In the genomic region with DNA sequence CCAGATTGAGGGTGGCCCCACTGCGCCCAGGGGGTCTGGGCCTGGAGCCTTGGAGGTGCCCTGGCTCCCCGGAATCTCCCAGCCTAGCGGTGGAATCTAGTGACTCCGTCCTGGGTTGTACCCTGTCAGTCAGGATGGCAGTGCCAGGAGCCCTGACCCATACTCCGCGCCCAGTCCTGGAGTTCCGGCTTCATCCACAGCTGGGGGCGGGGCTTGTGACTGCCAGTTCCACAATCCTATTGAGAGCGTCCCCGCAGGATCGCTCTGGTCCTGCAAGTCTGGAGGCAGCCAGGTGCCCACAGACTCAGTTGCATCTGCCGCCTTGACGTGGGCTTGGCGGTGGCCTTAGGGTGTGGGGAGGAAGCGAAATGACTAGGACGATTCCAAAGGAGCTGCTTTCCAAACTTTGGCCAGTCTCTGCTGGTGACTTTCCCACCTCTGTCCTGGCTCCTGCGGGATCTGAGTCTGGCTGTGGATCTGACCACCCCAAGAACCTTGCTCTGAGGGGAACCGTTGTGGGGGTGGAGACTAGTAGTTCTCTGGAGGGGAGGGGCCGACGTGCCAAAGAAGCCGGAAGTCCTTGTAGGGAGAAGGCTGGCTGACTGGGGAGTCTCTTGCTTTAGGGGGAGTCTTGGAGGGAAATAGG, we compare ENCODE assay signal across 8 mouse cellular contexts. TPM values are rescaled to one million over a fixed set of nuclear protein-coding genes. Genes with fewer than 3 reads are reported as not detected.
DNase-seq lines count a peak whose midpoint lies in the region; ATAC-seq and TF ChIP-seq lines count a peak whose summit lies in the region.

No protein-coding gene starts in this region.

- peaks cover 90% of the 10 kb centered on the region for H3K4me1 ChIP-seq in erythroblast, embryonic 14.5 days (ENCODE audit: control insufficient read depth)
- H3K4me1 ChIP-seq in heart, embryonic 14.5 days (ENCODE audit: control insufficient read depth in 2 of 2, insufficient read depth in 2 of 2, low read length in 2 of 2) = peaks cover 9 to 27% of the 10 kb centered on the region in 2 experiments
- H3K4me1 ChIP-seq in lung, adult 2 months (ENCODE audit: control insufficient read depth, insufficient read depth, low read length) = peaks cover 12% of the 10 kb centered on the region
- H3K4me1 ChIP-seq in neural tube, embryonic 14.5 days (ENCODE audit: control insufficient read depth, insufficient read depth, low read length) = no peaks in the 10 kb centered on the region
- peaks cover 18% of the 10 kb centered on the region for H3K4me1 ChIP-seq in testis, adult 2 months (ENCODE audit: control insufficient read depth, insufficient read depth, low read length)

- H3K27me3 ChIP-seq in erythroblast, embryonic 14.5 days (ENCODE audit: control insufficient read depth) = no peaks in the 10 kb centered on the region; the same call in 1 of the 2 replicates
- no peaks in the 10 kb centered on the region for H3K27me3 ChIP-seq in heart, embryonic 14.5 days (ENCODE audit: control insufficient read depth, insufficient read depth, low read length)
- H3K27me3 ChIP-seq in neural tube, embryonic 14.5 days (ENCODE audit: control insufficient read depth, insufficient read depth, low read length) = peaks cover 7% of the 10 kb centered on the region
- no peaks in the 10 kb centered on the region for H3K27me3 ChIP-seq in testis, adult 2 months (ENCODE audit: control insufficient read depth, insufficient read depth, low read length)

- H3K36me3 ChIP-seq in erythroblast, embryonic 14.5 days (ENCODE audit: control insufficient read depth) = peaks cover 100% of the 10 kb centered on the region
- peaks cover 35% of the 10 kb centered on the region for H3K36me3 ChIP-seq in heart, embryonic 14.5 days (ENCODE audit: control insufficient read depth, insufficient read depth, low read length)
- H3K36me3 ChIP-seq in neural tube, embryonic 14.5 days (ENCODE audit: control insufficient read depth, insufficient read depth, low read length) = no peaks in the 10 kb centered on the region
- H3K36me3 ChIP-seq in testis, adult 2 months (ENCODE audit: control insufficient read depth, insufficient read depth, low read length) = no peaks in the 10 kb centered on the region

- no peaks in the 10 kb centered on the region for H3K9me3 ChIP-seq in erythroblast, embryonic 14.5 days (ENCODE audit: control insufficient read depth, low read length)
- no peaks in the 10 kb centered on the region for H3K9me3 ChIP-seq in heart, embryonic 14.5 days (ENCODE audit: control insufficient read depth, low read length)
- H3K9me3 ChIP-seq in neural tube, embryonic 14.5 days (ENCODE audit: control insufficient read depth, low read length) = no peaks in the 10 kb centered on the region

- H3K4me2 ChIP-seq in heart, embryonic 14.5 days (ENCODE audit: low read length) = peak overlapping the region; percentile 96
- peak overlapping the region; percentile 78 for H3K4me2 ChIP-seq in neural tube, embryonic 14.5 days (ENCODE audit: low read depth, low read length)

- peak overlapping the region; percentile 63 to 65 for H3K27ac ChIP-seq in heart, embryonic 14.5 days (replicated peaks in 1 of 2; ENCODE audit: control insufficient read depth in 1 of 2, insufficient read depth in 1 of 2, low read depth in 2 of 2, low read length in 2 of 2)
- no peak overlapping the region for H3K27ac ChIP-seq in neural tube, embryonic 14.5 days (ENCODE audit: low read depth, low read length)
- H3K27ac ChIP-seq in testis, adult 2 months (ENCODE audit: control insufficient read depth, insufficient read depth, low read depth, low read length) = 0 out of 2 replicates have a peak overlapping the region, but pooled peaks have one; percentile 2

- ATAC-seq in heart, embryonic 14.5 days (ENCODE audit: insufficient number of reproducible peaks, insufficient read depth, low FRiP score, low read depth) = peak; percentile 68
- ATAC-seq in neural tube, embryonic 14.5 days (ENCODE audit: low read depth) = peak; percentile 76; the same call in 1 of the 2 replicates

- TF ChIP-seq CTCF in lung, adult 2 months (IDR thresholded peaks at IDR 0.05; ENCODE audit: insufficient read depth, low read length) = peak; percentile 50
- TF ChIP-seq CTCF in testis, adult 2 months (IDR thresholded peaks at IDR 0.05; ENCODE audit: control insufficient read depth, insufficient read depth, insufficient replicate concordance, low read depth, low read length) = peak; percentile 42; the same call in 1 of the 2 replicates

- peak; percentile 8; the same call in 1 of the 2 replicates for TF ChIP-seq POLR2A in lung, adult 2 months (IDR thresholded peaks at IDR 0.05; ENCODE audit: borderline replicate concordance, extremely low read depth, low read depth, low read length)
- no peak for TF ChIP-seq POLR2A in testis, adult 2 months (IDR thresholded peaks at IDR 0.05; ENCODE audit: control insufficient read depth, low read depth, low read length)

- DNase-seq in B cell, adult 2 months = peak; percentile 83 to 84
- peak; percentile 91 for DNase-seq in adrenal gland, adult 8-10 months
- DNase-seq in kidney, postnatal 10 days = peak; percentile 95
- DNase-seq in lung, adult 2 months = peak; percentile 85

- peak overlapping the region; percentile 77 for H3K4me3 ChIP-seq in erythroblast, embryonic 14.5 days (replicated peaks)
- H3K4me3 ChIP-seq in heart, embryonic 14.5 days (ENCODE audit: control insufficient read depth in 1 of 2, insufficient read depth in 1 of 2, low read depth in 1 of 2, low read length in 2 of 2) = peak overlapping the region; percentile 83 to 93
- peak overlapping the region; percentile 93 for H3K4me3 ChIP-seq in lung, adult 2 months (replicated peaks; ENCODE audit: extremely low read depth, low read depth, low read length)
- H3K4me3 ChIP-seq in neural tube, embryonic 14.5 days (ENCODE audit: low read depth, low read length) = peak overlapping the region; percentile 52
- H3K4me3 ChIP-seq in testis, adult 2 months (ENCODE audit: control insufficient read depth, low read depth, low read length) = peak overlapping the region; percentile 86

- H3K9ac ChIP-seq in heart, embryonic 14.5 days (ENCODE audit: low read length) = peak overlapping the region; percentile 93
- no peak overlapping the region for H3K9ac ChIP-seq in neural tube, embryonic 14.5 days (replicated peaks; ENCODE audit: low read depth, low read length)

- under 1% methylated on average over 21 of the region's 21 CpGs for WGBS in heart, embryonic 14.5 days
- WGBS in lung, adult 2 months = under 1% methylated on average over 21 of the region's 21 CpGs
- under 1% methylated on average over 21 of the region's 21 CpGs for WGBS in neural tube, embryonic 14.5 days

RNA-seq across cellular contexts. Expression of a gene that starts 1.1 kb away (rescaled TPM):
- total RNA-seq in adrenal gland, adult 8-10 months (2022) = 1 to 10 TPM in 2 of 4 experiments, under 1 TPM in 2; 0.59 to 3.4 (median 1.3) TPM
- 0.16 TPM in 2 replicates for polyA plus RNA-seq in erythroblast, embryonic 14.5 days (2012)
- polyA plus RNA-seq in heart, embryonic 14.5 days (2014; fragmentation: Nextera tagmentation; extraction: Ambion mirVana) = 0.71 and 1.0 TPM in 2 replicates
- 0.06 TPM in 1 of 2 replicates, not detected in the other for polyA plus RNA-seq in lung, adult 2 months (2012; rRNA removed)
- polyA plus RNA-seq in neural tube, embryonic 14.5 days (2014; fragmentation: Nextera tagmentation; extraction: Ambion mirVana) = 0.68 and 1.2 TPM in 2 replicates
- polyA plus RNA-seq in testis, adult 2 months (2012; rRNA removed) = 1.0 TPM in 1 of 2 replicates, not detected in the other

RNA-seq across cellular contexts. Expression of a gene that starts 1.1 kb away (rescaled TPM):
- total RNA-seq in adrenal gland, adult 8-10 months (2022) = 100 to 1,000 TPM in 2 of 4 experiments, 10 to 100 TPM in 2; 86.0 to 110 (median 103) TPM
- 7.2 and 10.2 TPM in 2 replicates for polyA plus RNA-seq in erythroblast, embryonic 14.5 days (2012)
- polyA plus RNA-seq in heart, embryonic 14.5 days (2014; fragmentation: Nextera tagmentation; extraction: Ambion mirVana) = 99.4 and 102 TPM in 2 replicates
- 180 and 191 TPM in 2 replicates for polyA plus RNA-seq in lung, adult 2 months (2012; rRNA removed)
- polyA plus RNA-seq in neural tube, embryonic 14.5 days (2014; fragmentation: Nextera tagmentation; extraction: Ambion mirVana) = 9.7 and 15.8 TPM in 2 replicates
- polyA plus RNA-seq in testis, adult 2 months (2012; rRNA removed) = 21.3 and 32.5 TPM in 2 replicates

RNA-seq across cellular contexts. Expression of a gene that starts 13.1 kb away (rescaled TPM):
- not detected for total RNA-seq in adrenal gland, adult 8-10 months (2022)
- polyA plus RNA-seq in erythroblast, embryonic 14.5 days (2012) = 202 and 213 TPM in 2 replicates
- 0.19 and 0.44 TPM in 2 replicates for polyA plus RNA-seq in heart, embryonic 14.5 days (2014; fragmentation: Nextera tagmentation; extraction: Ambion mirVana)
- polyA plus RNA-seq in lung, adult 2 months (2012; rRNA removed) = 0.18 and 0.33 TPM in 2 replicates
- polyA plus RNA-seq in neural tube, embryonic 14.5 days (2014; fragmentation: Nextera tagmentation; extraction: Ambion mirVana) = not detected in 2 replicates
- polyA plus RNA-seq in testis, adult 2 months (2012; rRNA removed) = not detected in 2 replicates

RNA-seq across cellular contexts. Expression of a gene that starts 15.2 kb away (rescaled TPM):
- 10 to 100 TPM in 2 of 4 experiments, 1 to 10 TPM in 2; 5.1 to 17.0 (median 10.2) TPM for total RNA-seq in adrenal gland, adult 8-10 months (2022)
- 0.41 and 2.3 TPM in 2 replicates for polyA plus RNA-seq in erythroblast, embryonic 14.5 days (2012)
- 18.7 and 20.8 TPM in 2 replicates for polyA plus RNA-seq in heart, embryonic 14.5 days (2014; fragmentation: Nextera tagmentation; extraction: Ambion mirVana)
- polyA plus RNA-seq in lung, adult 2 months (2012; rRNA removed) = 4.3 and 6.0 TPM in 2 replicates
- 5.0 and 6.9 TPM in 2 replicates for polyA plus RNA-seq in neural tube, embryonic 14.5 days (2014; fragmentation: Nextera tagmentation; extraction: Ambion mirVana)
- 4.0 and 5.7 TPM in 2 replicates for polyA plus RNA-seq in testis, adult 2 months (2012; rRNA removed)

RNA-seq across cellular contexts. Expression of a gene that starts 15.4 kb away (rescaled TPM):
- total RNA-seq in adrenal gland, adult 8-10 months (2022) = 1 to 10 TPM; 2.4 to 5.0 (median 4.3) TPM
- polyA plus RNA-seq in erythroblast, embryonic 14.5 days (2012) = 17.8 and 29.7 TPM in 2 replicates
- polyA plus RNA-seq in heart, embryonic 14.5 days (2014; fragmentation: Nextera tagmentation; extraction: Ambion mirVana) = 98.0 and 100 TPM in 2 replicates
- polyA plus RNA-seq in lung, adult 2 months (2012; rRNA removed) = 7.3 and 11.5 TPM in 2 replicates
- 6.8 and 12.0 TPM in 2 replicates for polyA plus RNA-seq in neural tube, embryonic 14.5 days (2014; fragmentation: Nextera tagmentation; extraction: Ambion mirVana)
- polyA plus RNA-seq in testis, adult 2 months (2012; rRNA removed) = 4.8 and 5.8 TPM in 2 replicates

Comparison
In these comparisons a context has a peak if more than half of its experiments do, and no peak if none do; other contexts are left out.
1. RNA of a gene that starts 13.1 kb away (polyA plus RNA-seq): 202 to 213 TPM in erythroblast, embryonic 14.5 days; 0.18 to 0.33 TPM in lung, adult 2 months, 0.19 to 0.44 TPM in heart, embryonic 14.5 days, not detected in neural tube, embryonic 14.5 days and not detected in testis, adult 2 months; every median in the first group is over 100 times any median in the second.
2. Peak in every context shown above with its lines, with median percentiles within 50 percentile points of each other: DNase-seq and H3K4me3 ChIP-seq.